Mouse (Mus musculus) thymus, postnatal 0 days (tissue): Measurements from ENCODE around the gene Ust. TPM values are rescaled to one million over a fixed set of nuclear protein-coding genes. Genes with fewer than 3 reads are reported as not detected.

Source experiments
- DNase-seq: peaks from one replicate; pipeline ENCODE4 v3.0.0-alpha.2; 2015; ENCODE audit warnings: low spot score
- polyA plus RNA-seq: library from polyadenylated mRNA; unstranded; fragments of >200 nt; fragmentation: Nextera tagmentation; extraction: Ambion mirVana; gene quantifications from 2 replicates; pipeline ENCODE4 v1.2.1, GENCODE M21; 2015

The Ust gene
- polyA plus RNA-seq, 1 experiment from 2014 or later = 3.1 TPM

DNA sequence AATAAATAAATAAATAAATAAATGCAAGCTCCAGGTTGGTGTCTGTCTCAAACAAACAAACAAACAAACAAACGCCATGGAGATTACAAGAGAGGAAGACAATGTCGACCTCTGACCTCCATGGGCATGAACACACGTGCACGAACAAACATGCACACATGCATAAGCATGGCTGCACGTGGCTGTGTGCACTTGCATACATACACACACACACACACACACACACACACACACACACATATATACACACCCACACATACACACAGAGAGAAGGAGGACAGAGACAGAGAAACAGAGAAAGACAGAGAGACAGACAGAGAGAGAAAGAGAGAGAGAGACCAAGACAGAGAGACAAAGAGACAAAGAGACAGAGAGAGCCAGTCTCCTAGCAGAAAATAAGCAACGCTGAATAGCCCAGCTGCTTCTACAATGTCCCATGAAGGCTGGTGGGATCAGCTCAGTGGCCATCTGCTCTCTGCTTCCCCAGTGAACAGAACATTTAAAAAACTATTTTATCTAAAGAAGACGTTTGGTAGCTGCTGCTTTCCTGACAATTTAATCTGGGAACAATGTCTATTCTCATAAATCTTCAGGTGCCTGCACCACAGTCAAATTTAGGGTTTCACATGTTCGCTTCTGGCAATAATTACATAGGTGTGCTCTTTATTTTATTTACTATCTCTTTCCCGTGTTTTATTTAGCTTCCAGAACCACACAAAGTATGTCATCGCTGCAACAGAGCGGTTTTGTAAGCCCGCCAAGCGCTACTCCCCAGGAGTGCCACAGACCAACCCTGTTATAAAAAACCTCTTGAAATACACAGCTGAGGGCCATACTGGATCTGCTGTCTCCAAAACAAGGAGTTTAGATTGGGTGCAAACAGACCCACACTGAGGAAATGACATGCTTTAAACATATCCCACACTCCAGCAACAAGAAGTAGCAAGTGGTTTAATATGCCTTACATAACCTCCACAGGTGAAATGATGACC is 89.5 kb downstream of the Ust start:
- DNase-seq = no peak

GRCm38 (mm10) chr10:8427671-8428364 is 90.8 kb downstream of the Ust start:
- DNase-seq = no peak

GRCm38 (mm10) chr10:8419496-8420009 is 99.1 kb downstream of the Ust start:
- no peak for DNase-seq

DNA sequence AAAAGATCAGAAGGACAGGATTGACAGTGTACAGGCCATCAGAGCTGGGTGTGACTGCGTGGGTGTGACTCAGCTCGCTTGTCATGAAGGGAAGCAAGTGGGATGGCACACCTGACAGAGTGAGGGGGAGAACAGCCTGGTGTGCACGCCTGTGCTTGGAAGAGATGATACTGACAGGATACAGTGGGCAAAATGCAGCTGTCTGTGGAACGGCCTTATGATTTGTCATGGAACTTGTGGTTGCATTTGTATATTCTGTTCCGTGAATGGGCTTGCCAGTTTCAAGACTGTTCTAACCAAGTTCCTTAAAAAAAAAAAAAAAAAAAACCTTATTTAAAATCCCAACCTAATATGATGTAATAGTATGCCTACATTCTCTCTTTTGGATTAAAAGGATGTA is 103.2 kb downstream of the Ust start:
- DNase-seq = no peak

- DNase-seq = no peak
These were observed 103.6 kb downstream of the Ust start for GRCm38 (mm10) chr10:8415036-8415435.

- DNase-seq = no peak
These were observed 113.5 kb downstream of the Ust start for GRCm38 (mm10) chr10:8405141-8405540.

DNA sequence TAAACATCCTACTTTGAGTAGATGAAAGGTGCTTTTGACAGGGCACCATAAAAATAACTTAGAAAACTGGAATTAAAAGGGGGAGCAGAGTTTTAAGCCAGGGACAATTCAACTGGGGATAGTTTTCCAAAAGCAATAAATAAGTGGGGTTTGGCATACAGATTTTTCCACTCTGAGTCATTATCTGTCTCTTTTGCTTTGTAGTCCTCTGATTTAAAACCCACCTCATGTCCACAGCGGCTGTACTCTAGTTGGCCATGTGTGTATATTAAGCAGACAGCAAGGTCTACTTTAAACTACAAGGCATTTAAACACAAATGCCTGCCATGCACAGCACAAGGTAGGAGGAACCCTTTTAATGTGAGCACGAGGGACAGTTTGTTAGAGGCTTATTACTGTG is 126.4 kb downstream of the Ust start:
- no peak for DNase-seq

DNA sequence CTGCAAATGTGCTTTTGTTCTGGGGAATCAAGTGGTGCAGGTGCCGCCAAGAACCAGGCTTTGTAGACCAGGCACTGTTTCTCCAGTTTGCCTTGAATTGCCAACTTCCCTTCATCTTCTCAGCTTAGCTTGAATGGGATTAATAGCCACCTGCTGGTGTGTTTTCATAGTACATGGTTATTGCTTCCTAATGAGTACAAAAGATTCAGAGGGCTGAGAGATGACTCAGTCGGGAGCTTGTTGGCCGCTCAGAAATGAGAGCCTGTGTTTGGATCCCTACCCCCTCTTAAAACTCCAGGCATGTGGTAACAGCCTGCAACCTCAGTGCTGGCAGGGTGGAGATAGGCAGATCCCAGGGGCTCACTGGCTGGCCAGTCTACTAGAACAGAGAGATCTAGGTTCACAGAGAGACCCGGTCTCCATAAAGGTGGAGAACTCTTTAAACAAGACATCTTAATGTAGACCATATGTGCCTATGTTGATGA is 127.3 kb downstream of the Ust start:
- no peak for DNase-seq

DNA sequence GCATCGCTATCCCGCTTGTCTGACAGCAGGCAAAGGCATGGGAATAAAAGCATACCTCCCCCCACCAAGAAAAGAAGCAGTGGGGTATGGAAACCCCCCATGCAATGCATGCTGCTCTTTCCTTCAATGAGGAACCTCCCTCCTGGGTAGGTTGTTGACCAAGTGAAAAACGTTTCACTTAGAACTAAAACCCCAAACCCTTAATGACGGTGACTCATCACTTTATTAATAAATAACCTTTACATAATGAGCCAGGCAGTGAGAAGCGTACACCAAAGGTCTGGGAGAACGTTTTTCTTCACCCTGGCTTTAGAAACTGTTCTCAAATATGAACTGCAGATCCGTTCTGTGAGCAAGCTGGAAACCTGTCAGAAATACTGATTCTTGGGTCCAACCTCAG is 130.4 kb downstream of the Ust start:
- no peak for DNase-seq

DNA sequence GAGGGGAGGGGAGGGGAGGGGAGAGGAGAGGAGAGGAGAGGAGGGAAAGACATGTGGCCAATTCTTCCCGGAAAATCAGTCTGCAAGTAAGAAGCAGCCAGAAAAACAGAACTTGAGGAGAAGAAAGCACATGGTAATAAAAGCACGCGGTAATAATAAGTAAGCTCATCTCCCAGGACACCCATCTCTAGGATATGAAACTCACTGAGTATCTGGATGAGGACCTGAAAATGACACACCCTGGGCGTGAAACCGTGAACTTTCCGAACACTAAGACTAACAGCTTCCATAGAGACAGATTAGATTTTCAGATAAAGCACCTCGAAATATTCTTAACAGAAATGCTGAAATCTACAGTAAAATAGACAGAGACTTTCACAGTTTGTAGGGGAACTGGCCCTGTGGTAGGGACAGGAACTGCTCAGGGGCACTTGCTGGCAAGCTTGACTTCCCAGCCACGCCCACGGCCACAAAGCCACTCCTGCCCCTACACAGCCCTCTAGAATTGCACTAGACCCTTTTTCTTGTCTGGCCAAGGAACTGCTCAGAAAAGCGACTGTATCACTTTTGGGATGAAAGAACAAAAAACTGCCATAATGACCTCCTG is 148.6 kb downstream of the Ust start:
- DNase-seq = no peak

DNA sequence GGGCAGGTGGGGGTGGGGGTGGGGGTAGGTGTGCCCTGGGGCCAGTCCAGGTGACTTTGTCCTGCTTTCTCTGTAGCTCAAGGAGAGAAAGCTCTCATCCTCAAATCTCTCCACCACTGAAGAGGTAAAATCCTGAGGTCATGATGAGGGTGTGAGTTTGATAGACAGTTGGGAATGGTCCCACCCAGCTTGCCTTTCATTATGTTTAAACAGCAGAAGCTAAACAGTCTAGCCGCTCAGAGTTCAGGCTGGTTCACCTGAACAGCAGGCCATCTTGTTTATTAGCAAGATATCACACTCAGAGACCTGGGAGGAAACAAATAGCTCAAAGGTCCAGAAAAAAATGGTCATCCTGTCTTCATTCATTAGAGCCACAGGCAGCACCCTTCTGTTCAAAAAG is 152.8 kb downstream of the Ust start:
- no peak for DNase-seq

DNA sequence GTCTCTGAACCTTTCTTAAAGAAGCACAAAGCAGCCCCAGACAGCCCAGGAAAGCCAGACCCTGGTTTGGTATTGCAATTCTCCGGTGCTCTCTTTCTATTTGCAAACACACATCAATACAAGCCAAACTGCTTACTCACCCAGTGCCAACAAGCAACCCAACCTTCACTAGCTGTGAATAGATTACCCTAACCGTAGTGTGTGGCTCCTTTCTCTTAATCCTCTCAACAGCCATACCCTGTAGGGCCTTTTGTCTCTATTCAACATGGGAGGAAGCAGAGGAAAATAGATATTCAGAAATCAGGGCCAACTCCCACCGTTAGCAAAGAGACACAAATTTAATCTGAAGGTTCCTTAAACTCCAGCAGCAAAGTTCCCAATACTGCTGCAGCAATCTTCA is 154.4 kb downstream of the Ust start:
- DNase-seq = no peak

DNA sequence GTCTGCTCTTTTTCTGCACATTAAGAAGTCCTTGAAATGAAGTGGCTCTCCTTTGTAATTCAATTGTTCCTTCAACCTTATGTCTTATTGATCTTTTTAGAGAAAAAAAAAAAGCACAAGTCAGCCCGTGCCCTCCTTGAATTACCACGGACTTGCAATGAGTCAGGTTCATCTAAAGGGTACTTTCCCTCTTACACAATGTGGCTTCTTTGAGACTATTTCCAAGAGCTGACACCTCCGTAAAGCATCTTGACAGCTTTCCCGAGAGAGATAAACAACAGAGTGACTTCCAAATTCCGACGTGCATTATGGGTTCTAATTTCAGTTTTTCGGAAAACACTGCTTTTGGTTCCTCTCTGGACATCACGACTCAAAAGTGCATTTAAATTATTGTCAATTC is 155.3 kb downstream of the Ust start:
- no peak for DNase-seq

GRCm38 (mm10) chr10:8358286-8359045 is 160.2 kb downstream of the Ust start:
- no peak for DNase-seq

- DNase-seq = no peak
These were observed 165.1 kb downstream of the Ust start for GRCm38 (mm10) chr10:8353534-8353933.

DNA sequence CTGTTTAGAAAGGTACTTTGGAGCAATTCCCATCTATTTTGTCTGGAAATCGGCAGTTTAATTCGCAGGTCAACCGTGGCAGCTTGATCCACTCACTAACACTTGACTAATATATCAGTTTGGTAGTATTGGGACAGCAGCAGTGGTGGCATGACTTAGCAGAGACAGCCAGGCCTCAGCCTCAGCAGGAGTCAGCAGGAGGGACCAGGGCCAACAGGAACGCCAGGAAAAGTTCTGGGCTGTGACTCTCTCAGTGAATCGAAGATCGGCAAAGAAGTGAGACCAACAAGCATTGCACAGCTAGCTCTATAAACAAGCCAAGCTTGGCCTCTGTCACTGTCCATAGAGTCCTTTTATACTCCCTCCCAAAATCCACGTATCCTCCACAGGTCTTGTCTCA is 168.0 kb downstream of the Ust start:
- DNase-seq = no peak

DNA sequence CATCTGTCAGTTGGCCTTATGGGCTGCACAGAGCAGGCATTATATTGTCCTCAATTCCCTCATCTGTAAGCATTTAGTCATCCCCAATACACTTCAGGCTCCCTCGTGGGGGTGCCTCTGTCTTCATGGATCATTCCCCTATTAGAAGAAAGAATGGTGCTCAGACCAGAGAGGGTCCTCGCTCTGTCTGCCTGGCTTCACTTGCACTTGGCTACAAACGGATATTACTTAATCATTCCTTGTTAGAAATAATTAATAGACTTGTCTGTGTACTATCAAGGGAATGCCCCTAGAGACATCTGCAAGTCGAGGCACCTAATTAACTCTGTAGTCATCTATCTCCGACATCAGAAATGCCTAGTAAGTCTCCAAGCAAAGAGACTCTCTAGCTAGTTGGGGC is 171.1 kb downstream of the Ust start:
- DNase-seq = no peak

- no peak for DNase-seq
These were observed 176.1 kb downstream of the Ust start for GRCm38 (mm10) chr10:8342556-8342955.

DNA sequence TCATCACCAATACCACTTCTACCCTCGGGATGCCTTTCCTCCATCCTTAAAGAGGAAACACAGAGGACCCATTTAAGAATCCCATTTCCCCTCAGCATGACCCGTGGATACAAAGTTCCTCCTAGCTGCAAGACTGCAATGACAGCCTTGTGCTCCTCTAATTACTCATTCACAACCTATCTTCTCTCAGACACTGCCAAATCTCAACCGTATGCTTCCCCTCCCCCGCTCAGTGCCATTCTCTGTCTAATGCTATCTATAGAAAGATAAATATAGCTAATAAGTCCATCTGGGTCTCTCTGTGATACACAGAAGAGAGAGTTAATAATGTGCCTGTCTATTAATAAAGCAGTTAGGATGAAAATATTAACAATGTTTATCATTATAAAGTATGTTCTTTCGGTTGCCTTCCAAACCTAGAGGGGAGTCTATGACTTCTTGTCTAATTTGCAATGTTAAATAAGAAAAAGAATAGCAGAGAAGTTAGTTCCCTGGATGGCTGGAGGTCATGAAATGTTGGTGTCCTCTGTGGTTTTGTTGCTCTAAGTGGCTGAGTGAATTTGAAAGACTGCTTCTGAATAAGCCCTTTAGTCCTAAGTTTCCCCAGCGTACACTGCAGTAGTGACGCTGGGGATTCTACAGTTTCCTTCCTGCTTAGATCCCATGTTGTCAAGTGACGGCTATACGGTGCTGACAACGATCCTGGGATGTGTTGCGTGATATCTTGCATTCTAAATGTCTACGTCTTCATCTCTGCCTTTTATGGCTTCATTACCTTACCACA is 178.8 kb downstream of the Ust start:
- DNase-seq = no peak

DNA sequence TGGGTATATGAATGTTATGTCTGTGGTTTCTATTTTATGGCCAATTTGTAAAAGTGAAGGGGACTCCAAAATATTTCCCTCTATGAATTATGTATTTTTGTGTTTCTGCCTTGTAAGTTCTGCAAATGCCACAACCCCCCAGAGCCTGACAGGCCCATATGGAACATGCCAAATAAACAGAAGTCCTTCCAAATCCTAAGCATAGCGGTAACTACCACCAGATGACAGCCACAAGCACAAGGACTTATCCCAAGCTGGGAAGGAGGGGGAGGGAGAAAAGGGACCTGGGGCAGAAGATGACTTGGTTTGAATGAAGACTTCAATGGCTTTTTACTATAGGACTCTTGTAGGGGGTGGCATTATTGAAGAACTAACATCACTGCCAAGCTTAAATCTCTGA is 182.0 kb downstream of the Ust start:
- no peak for DNase-seq
